Mouse (Mus musculus) B cell, adult 67 days (primary cell): ENCODE data around the gene Pou3f4. TPM values are rescaled to one million over a fixed set of nuclear protein-coding genes. Genes with fewer than 3 reads are reported as not detected.

Source experiments
- total RNA-seq, 2 experiments: library from RNA; stranded (reverse); gene quantifications; 4 replicates each; pipeline ENCODE4 v1.2.4; 2023

Pou3f4 gene
- not detected for total RNA-seq

GRCm38 (mm10) chrX:110814151-110814571 is at the start of gene Pou3f4:
TSS of gene Pou3f4 (plus strand) at chrX:110814280.

